In the genomic region with DNA sequence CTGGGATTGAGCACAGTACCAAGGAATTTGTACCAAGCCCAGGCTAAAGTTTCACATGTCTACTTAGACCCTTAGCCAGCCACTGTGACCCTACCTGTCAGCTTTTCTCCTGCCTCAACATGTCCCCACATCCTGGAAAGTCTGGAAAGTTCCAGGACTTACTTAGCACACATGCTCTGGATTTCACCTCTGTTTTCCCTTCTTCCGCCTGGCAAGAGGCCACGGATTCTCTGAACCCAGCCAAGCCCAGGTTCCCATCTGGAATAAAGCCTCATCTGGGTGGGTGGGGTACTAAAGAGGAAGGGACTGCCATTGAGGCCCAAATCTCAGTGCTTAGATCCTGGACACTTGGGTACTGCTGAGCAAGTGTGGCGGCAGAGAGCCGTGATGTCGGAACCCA, we compare ENCODE assay signal across 8 mouse cellular contexts. TPM values are rescaled to one million over a fixed set of nuclear protein-coding genes. Genes with fewer than 3 reads are reported as not detected.
DNase-seq lines count a peak whose midpoint lies in the region; ATAC-seq and TF ChIP-seq lines count a peak whose summit lies in the region.

No protein-coding gene starts in this region.

- H3K27me3 ChIP-seq in forebrain, embryonic 13.5 days = no peaks in the 10 kb centered on the region
- H3K27me3 ChIP-seq in hindbrain, postnatal 0 days (ENCODE audit: insufficient read depth, low read length) = no peaks in the 10 kb centered on the region
- no peaks in the 10 kb centered on the region for H3K27me3 ChIP-seq in midbrain, embryonic 10.5 days (ENCODE audit: low read depth, poor library complexity, severe bottlenecking)

- H3K36me3 ChIP-seq in forebrain, embryonic 13.5 days (ENCODE audit: poor library complexity, severe bottlenecking) = no peaks in the 10 kb centered on the region
- no peaks in the 10 kb centered on the region for H3K36me3 ChIP-seq in hindbrain, postnatal 0 days (ENCODE audit: insufficient read depth, low read length)
- H3K36me3 ChIP-seq in midbrain, embryonic 10.5 days = no peaks in the 10 kb centered on the region

- H3K9ac ChIP-seq in forebrain, embryonic 13.5 days = peak overlapping the region; percentile 92; the same call in 1 of the 2 replicates
- H3K9ac ChIP-seq in hindbrain, postnatal 0 days (replicated peaks; ENCODE audit: low read length) = peak overlapping the region; percentile 99; the same call in 1 of the 2 replicates

- no peak for TF ChIP-seq CTCF in hindbrain, postnatal 0 days (IDR thresholded peaks at IDR 0.05; ENCODE audit: low read depth)

- H3K9me3 ChIP-seq in forebrain, embryonic 13.5 days (replicated peaks) = no peaks in the 10 kb centered on the region
- no peaks in the 10 kb centered on the region for H3K9me3 ChIP-seq in hindbrain, postnatal 0 days (ENCODE audit: low read length)
- no peaks in the 10 kb centered on the region for H3K9me3 ChIP-seq in midbrain, embryonic 10.5 days (replicated peaks)

- peak; percentile 51 for DNase-seq in cerebellum, adult 9-10 months
- no peak for DNase-seq in hindbrain, postnatal 0 days (ENCODE audit: low spot score)
- DNase-seq in midbrain, embryonic 10.5 days (ENCODE audit: low spot score) = no peak
- DNase-seq in MN1 (ENCODE audit: low spot score) = no peak
- no peak for DNase-seq in layer of hippocampus, postnatal 14 days (ENCODE audit: low spot score in 2 of 2)
- no peak for DNase-seq in spleen, postnatal 4 days (ENCODE audit: low spot score in 2 of 2)

- H3K4me1 ChIP-seq in forebrain, embryonic 13.5 days = peaks cover 60% of the 10 kb centered on the region
- peaks cover 32% of the 10 kb centered on the region for H3K4me1 ChIP-seq in hindbrain, postnatal 0 days (ENCODE audit: insufficient read depth, low read length)
- peaks cover 78% of the 10 kb centered on the region for H3K4me1 ChIP-seq in midbrain, embryonic 10.5 days

- WGBS in forebrain, embryonic 13.5 days = 80% methylated on average over 5 of the region's 5 CpGs
- WGBS in hindbrain, postnatal 0 days = 57% methylated on average over 5 of the region's 5 CpGs
- WGBS in midbrain, embryonic 10.5 days = 89% methylated on average over 5 of the region's 5 CpGs

- H3K4me3 ChIP-seq in forebrain, embryonic 13.5 days = peak overlapping the region; percentile 93; the same call in 1 of the 2 replicates
- peak overlapping the region; percentile 97 for H3K4me3 ChIP-seq in hindbrain, postnatal 0 days (ENCODE audit: low read length)
- H3K4me3 ChIP-seq in midbrain, embryonic 10.5 days = peak overlapping the region; percentile 91

- peak overlapping the region; percentile 84 for H3K4me2 ChIP-seq in forebrain, embryonic 13.5 days
- peak overlapping the region; percentile 74 for H3K4me2 ChIP-seq in hindbrain, postnatal 0 days (ENCODE audit: low read depth, low read length)

- no peak overlapping the region for H3K27ac ChIP-seq in forebrain, embryonic 13.5 days
- H3K27ac ChIP-seq in hindbrain, postnatal 0 days = peak overlapping the region; percentile 94; the same call in 1 of the 2 replicates
- H3K27ac ChIP-seq in midbrain, embryonic 10.5 days (replicated peaks) = peak overlapping the region; percentile 94

- ATAC-seq in cerebellum, adult (ENCODE audit: insufficient number of reproducible peaks, low FRiP score, low TSS enrichment) = no peak
- ATAC-seq in forebrain, embryonic 13.5 days = no peak
- ATAC-seq in hindbrain, postnatal 0 days = no peak

RNA-seq across cellular contexts. Expression of a gene that starts 2.8 kb away (rescaled TPM):
- polyA plus RNA-seq in forebrain, embryonic 13.5 days (2015; fragmentation: Nextera tagmentation; extraction: Ambion mirVana) = 4.5 and 5.2 TPM in 2 replicates
- total RNA-seq in hindbrain, postnatal 0 days (2014; rRNA removed) = 23.6 and 25.4 TPM in 2 replicates
- polyA plus RNA-seq in hindbrain, postnatal 0 days (2015; fragmentation: Nextera tagmentation; extraction: Ambion mirVana) = 7.9 and 8.2 TPM in 2 replicates
- 6.8 and 7.9 TPM in 2 replicates for polyA plus RNA-seq in midbrain, embryonic 10.5 days (2016; fragmentation: Nextera tagmentation; extraction: Ambion mirVana)
- total RNA-seq in layer of hippocampus, postnatal 14 days (2021) = 10 to 100 TPM; 50.2 to 52.9 TPM

RNA-seq across cellular contexts. Expression of a gene that starts 32.7 kb away (rescaled TPM):
- polyA plus RNA-seq in forebrain, embryonic 13.5 days (2015; fragmentation: Nextera tagmentation; extraction: Ambion mirVana) = 127 and 129 TPM in 2 replicates
- total RNA-seq in hindbrain, postnatal 0 days (2014; rRNA removed) = 64.1 and 70.8 TPM in 2 replicates
- polyA plus RNA-seq in hindbrain, postnatal 0 days (2015; fragmentation: Nextera tagmentation; extraction: Ambion mirVana) = 139 and 146 TPM in 2 replicates
- 113 and 116 TPM in 2 replicates for polyA plus RNA-seq in midbrain, embryonic 10.5 days (2016; fragmentation: Nextera tagmentation; extraction: Ambion mirVana)
- total RNA-seq in layer of hippocampus, postnatal 14 days (2021) = 10 to 100 TPM; 78.8 to 90.1 TPM

RNA-seq across cellular contexts. Expression of a gene that starts 36.7 kb away (rescaled TPM):
- 1.7 and 3.4 TPM in 2 replicates for polyA plus RNA-seq in forebrain, embryonic 13.5 days (2015; fragmentation: Nextera tagmentation; extraction: Ambion mirVana)
- total RNA-seq in hindbrain, postnatal 0 days (2014; rRNA removed) = 15.1 and 35.0 TPM in 2 replicates
- 16.7 and 19.1 TPM in 2 replicates for polyA plus RNA-seq in hindbrain, postnatal 0 days (2015; fragmentation: Nextera tagmentation; extraction: Ambion mirVana)
- polyA plus RNA-seq in midbrain, embryonic 10.5 days (2016; fragmentation: Nextera tagmentation; extraction: Ambion mirVana) = 1.9 and 2.8 TPM in 2 replicates
- total RNA-seq in layer of hippocampus, postnatal 14 days (2021) = 1 to 10 TPM; 4.4 to 7.2 TPM

RNA-seq across cellular contexts. Expression of a gene that starts 37.5 kb away (rescaled TPM):
- polyA plus RNA-seq in forebrain, embryonic 13.5 days (2015; fragmentation: Nextera tagmentation; extraction: Ambion mirVana) = 0.18 and 0.39 TPM in 2 replicates
- 0.21 and 0.83 TPM in 2 replicates for total RNA-seq in hindbrain, postnatal 0 days (2014; rRNA removed)
- polyA plus RNA-seq in hindbrain, postnatal 0 days (2015; fragmentation: Nextera tagmentation; extraction: Ambion mirVana) = 0.73 and 0.76 TPM in 2 replicates
- polyA plus RNA-seq in midbrain, embryonic 10.5 days (2016; fragmentation: Nextera tagmentation; extraction: Ambion mirVana) = 0.17 and 0.22 TPM in 2 replicates
- under 1 TPM; 0.44 to 0.93 TPM for total RNA-seq in layer of hippocampus, postnatal 14 days (2021)

RNA-seq across cellular contexts. Expression of a gene that starts 49.0 kb away (rescaled TPM):
- polyA plus RNA-seq in forebrain, embryonic 13.5 days (2015; fragmentation: Nextera tagmentation; extraction: Ambion mirVana) = 14.5 and 16.5 TPM in 2 replicates
- 66.9 and 75.7 TPM in 2 replicates for total RNA-seq in hindbrain, postnatal 0 days (2014; rRNA removed)
- polyA plus RNA-seq in hindbrain, postnatal 0 days (2015; fragmentation: Nextera tagmentation; extraction: Ambion mirVana) = 45.6 and 47.5 TPM in 2 replicates
- 15.9 and 17.1 TPM in 2 replicates for polyA plus RNA-seq in midbrain, embryonic 10.5 days (2016; fragmentation: Nextera tagmentation; extraction: Ambion mirVana)
- 10 to 100 TPM; 41.7 to 42.1 TPM for total RNA-seq in layer of hippocampus, postnatal 14 days (2021)
